Mouse (Mus musculus) ES-Bruce4 (cell line): ENCODE results near the gene Hist1h3h. TPM values are rescaled to one million over a fixed set of nuclear protein-coding genes. Genes with fewer than 3 reads are reported as not detected.
"Not testable (repeated sequence)": the region's sequence is repeated elsewhere in the genome, so short reads cannot be mapped to it uniquely, and the experiment has no call there.

Source experiments
- H3K27ac ChIP-seq: 2 replicates; pipeline ENCODE4 v1.5.1; 2012; ENCODE audit warnings: low read length, inconsistent platforms; ENCODE audit not compliant: insufficient read depth
- H3K27me3 ChIP-seq: 2 replicates; pipeline ENCODE4 v1.6.1; 2012; ENCODE audit warnings: mild to moderate bottlenecking, low read length, inconsistent platforms; ENCODE audit not compliant: control insufficient read depth, poor library complexity, insufficient read depth, severe bottlenecking
- H3K36me3 ChIP-seq: 2 replicates; pipeline ENCODE4 v1.6.1; 2012; ENCODE audit warnings: inconsistent platforms, mild to moderate bottlenecking, low read length, moderate library complexity; ENCODE audit not compliant: control insufficient read depth, poor library complexity, insufficient read depth, severe bottlenecking
- H3K4me1 ChIP-seq: one replicate; pipeline ENCODE4 v1.8.1; 2011; ENCODE audit warnings: low read length; ENCODE audit not compliant: control insufficient read depth, insufficient read depth
- H3K4me3 ChIP-seq: 2 replicates; pipeline ENCODE4 v1.5.1; 2011; ENCODE audit warnings: low read depth, mild to moderate bottlenecking, low read length
- H3K9ac ChIP-seq: 2 replicates; pipeline ENCODE4 v1.6.1; 2012; ENCODE audit warnings: low read depth, mild to moderate bottlenecking, inconsistent platforms; ENCODE audit not compliant: poor library complexity, severe bottlenecking
- H3K9me3 ChIP-seq: replicated peaks from 2 replicates; pipeline ENCODE4 v1.6.1; 2012; ENCODE audit warnings: mild to moderate bottlenecking, low read length, inconsistent platforms; ENCODE audit not compliant: control insufficient read depth, poor library complexity, insufficient read depth, severe bottlenecking
- CTCF ChIP-seq: IDR thresholded peaks from one replicate; pipeline ENCODE4 v1.8.1; 2011; ENCODE audit warnings: low read depth, low read length
- EP300 ChIP-seq: IDR thresholded peaks from 2 replicates; pipeline ENCODE4 v1.6.1; 2011; ENCODE audit warnings: low read depth, low read length; ENCODE audit not compliant: insufficient read depth
- POLR2A ChIP-seq: IDR thresholded peaks from one replicate; pipeline ENCODE4 v1.8.1; 2011; ENCODE audit warnings: low read length; ENCODE audit not compliant: insufficient read depth
- polyA plus RNA-seq: library from polyadenylated mRNA; stranded (reverse); fragments of >200 nt; gene quantifications from 2 replicates; pipeline ENCODE4 v1.2.4, GENCODE M21; 2011; ENCODE audit warnings: low read depth; ENCODE audit not compliant: missing spikeins, insufficient read depth, insufficient read length

The Hist1h3h gene
- polyA plus RNA-seq, 1 experiment, result 25.3 TPM

- H3K36me3 ChIP-seq, result not testable (repeated sequence)
- H3K27ac ChIP-seq, result peak within 1 kb of the TSS; percentile 87
Observed at GRCm38 (mm10) chr13:21734906-21735767, 17.7 kb downstream of the Hist1h3h start, which contains the start of gene Hist1h4j. Hist1h4j (plus strand) TSS chr13:21735064.

GRCm38 (mm10) chr13:21745006-21745405 lies 27.5 kb downstream of the Hist1h3h start:
- H3K9ac ChIP-seq, result no peak overlapping the region
- H3K36me3 ChIP-seq, result peaks cover 5% of the 10 kb centered on the region
- TF ChIP-seq POLR2A (no peak), EP300 (no peak), CTCF (no peak)
- no peaks in the 10 kb centered on the region for H3K27me3 ChIP-seq
- no peak overlapping the region for H3K27ac ChIP-seq
- H3K4me3 ChIP-seq, result no peak overlapping the region
- no peaks in the 10 kb centered on the region for H3K4me1 ChIP-seq
- no peaks in the 10 kb centered on the region for H3K9me3 ChIP-seq

More at GRCm38 (mm10) chr13:21734906-21735767, 17.7 kb downstream of the Hist1h3h start, which contains the start of gene Hist1h4j:
- TF ChIP-seq EP300, result peak; percentile 82; the same call in 1 of the 2 replicates
- peak; percentile 91 for TF ChIP-seq POLR2A
- H3K9ac ChIP-seq, result peak within 1 kb of the TSS; percentile 64
- not testable (repeated sequence) for H3K27me3 ChIP-seq, H3K4me1 ChIP-seq, H3K9me3 ChIP-seq
- peak within 1 kb of the TSS; percentile 59 for H3K4me3 ChIP-seq

- Histone ChIP-seq H3K27me3 (no peaks in the 10 kb centered on the region), H3K4me1 (no peaks in the 10 kb centered on the region), H3K36me3 (peaks cover 5% of the 10 kb centered on the region), H3K9me3 (no peaks in the 10 kb centered on the region), H3K27ac (peak overlapping the region; percentile 92), H3K9ac (peak overlapping the region; percentile 96), H3K4me3 (peak overlapping the region; percentile 83)
- TF ChIP-seq EP300 (no peak), POLR2A (no peak), CTCF (no peak)
Observed at GRCm38 (mm10) chr13:21749387-21750158, 32.1 kb downstream of the Hist1h3h start.

GRCm38 (mm10) chr13:21750159-21751017 lies 32.9 kb downstream of the Hist1h3h start, which contains the start of gene Hist1h4k:
Hist1h4k (minus strand) TSS chr13:21750505.
- TF ChIP-seq EP300, result peak; percentile 71
- peak; percentile 89 for TF ChIP-seq POLR2A
- H3K27me3 ChIP-seq, H3K9me3 ChIP-seq, H3K4me1 ChIP-seq, H3K36me3 ChIP-seq: not testable (repeated sequence)
- Histone ChIP-seq H3K4me3 (peak within 1 kb of the TSS; percentile 83), H3K27ac (peak within 1 kb of the TSS; percentile 92), H3K9ac (peak within 1 kb of the TSS; percentile 96)

- H3K4me3 ChIP-seq, result no peak overlapping the region
- peaks cover 5% of the 10 kb centered on the region for H3K36me3 ChIP-seq
- TF ChIP-seq EP300 (no peak), POLR2A (no peak), CTCF (no peak)
- no peak overlapping the region for H3K27ac ChIP-seq
- H3K4me1 ChIP-seq, result no peaks in the 10 kb centered on the region
- H3K27me3 ChIP-seq, result no peaks in the 10 kb centered on the region
- H3K9me3 ChIP-seq, result no peaks in the 10 kb centered on the region
- no peak overlapping the region for H3K9ac ChIP-seq
Observed at GRCm38 (mm10) chr13:21751417-21751816, 34.0 kb downstream of the Hist1h3h start.
